ENCODE assay signal across 8 mouse cellular contexts in genomic region chr19:25315458-25315889, GRCm38 (mm10).
DNase-seq lines count a peak whose midpoint lies in the region; ATAC-seq and TF ChIP-seq lines count a peak whose summit lies in the region.

No protein-coding gene starts in this region.

- no peaks in the 10 kb centered on the region for H3K4me1 ChIP-seq in forebrain, embryonic 14.5 days (ENCODE audit: control insufficient read depth, insufficient read depth, low read length)
- H3K4me1 ChIP-seq in forebrain, embryonic 10.5 days: peaks cover 33% of the 10 kb centered on the region
- H3K4me1 ChIP-seq in spleen, adult 2 months (ENCODE audit: control insufficient read depth, insufficient read depth, insufficient read length): peaks cover 11% of the 10 kb centered on the region; the same call in 1 of the 2 replicates
- no peaks in the 10 kb centered on the region; the same call in 1 of the 2 replicates for H3K4me1 ChIP-seq in testis, adult 2 months (ENCODE audit: control insufficient read depth, insufficient read depth, low read length)

- WGBS in forebrain, embryonic 14.5 days: 68% methylated on average over 14 of the region's 14 CpGs
- WGBS in forebrain, embryonic 10.5 days: 84% methylated on average over 14 of the region's 14 CpGs
- 37% methylated on average over 14 of the region's 14 CpGs for WGBS in spleen, adult 2 months

- no peak overlapping the region for H3K27ac ChIP-seq in forebrain, embryonic 14.5 days (ENCODE audit: low read depth, low read length)
- H3K27ac ChIP-seq in forebrain, embryonic 10.5 days: no peak overlapping the region
- H3K27ac ChIP-seq in spleen, adult 2 months (ENCODE audit: insufficient read depth, low read length): no peak overlapping the region
- peak overlapping the region; percentile 80 for H3K27ac ChIP-seq in testis, adult 2 months (ENCODE audit: control insufficient read depth, insufficient read depth, low read depth, low read length)

- H3K4me2 ChIP-seq in forebrain, embryonic 14.5 days (ENCODE audit: low read length): no peak overlapping the region

- H3K27me3 ChIP-seq in forebrain, embryonic 14.5 days (replicated peaks; ENCODE audit: control insufficient read depth, insufficient read depth, low read length): no peaks in the 10 kb centered on the region
- H3K27me3 ChIP-seq in forebrain, embryonic 10.5 days (ENCODE audit: poor library complexity, severe bottlenecking): no peaks in the 10 kb centered on the region
- no peaks in the 10 kb centered on the region for H3K27me3 ChIP-seq in spleen, adult 2 months (ENCODE audit: control insufficient read depth, insufficient read depth, low read length)
- H3K27me3 ChIP-seq in testis, adult 2 months (ENCODE audit: control insufficient read depth, insufficient read depth, low read length): no peaks in the 10 kb centered on the region

- no peak for TF ChIP-seq CTCF in spleen, adult 2 months (IDR thresholded peaks at IDR 0.05; ENCODE audit: extremely low read depth, insufficient read depth, insufficient read length, insufficient replicate concordance)
- no peak for TF ChIP-seq CTCF in testis, adult 2 months (IDR thresholded peaks at IDR 0.05; ENCODE audit: control insufficient read depth, insufficient read depth, insufficient replicate concordance, low read depth, low read length)

- no peak for ATAC-seq in forebrain, embryonic 14.5 days
- ATAC-seq in megakaryocyte-erythroid progenitor cell, adult 5-6 weeks (replicated peaks; ENCODE audit: low FRiP score, low TSS enrichment, poor library complexity, severe bottlenecking): no peak

- DNase-seq in forebrain, embryonic 14.5 days (ENCODE audit: low spot score): peak; percentile 16
- DNase-seq in forebrain, embryonic 10.5 days (ENCODE audit: extremely low spot score, low spot score): no peak
- DNase-seq in spleen, adult 2 months (ENCODE audit: low read depth in 1 of 2, low spot score in 2 of 2): peak; percentile 11 to 15
- no peak for DNase-seq in spleen, adult 12 weeks (ENCODE audit: low spot score)
- peak; percentile 35 for DNase-seq in lung, postnatal 10 days
- DNase-seq in cerebellum, adult 9-11 months: no peak

- no peak for TF ChIP-seq POLR2A in spleen, adult 2 months (IDR thresholded peaks at IDR 0.05; ENCODE audit: low read depth, low read length)
- TF ChIP-seq POLR2A in testis, adult 2 months (IDR thresholded peaks at IDR 0.05; ENCODE audit: control insufficient read depth, low read depth, low read length): no peak

- H3K36me3 ChIP-seq in forebrain, embryonic 14.5 days (ENCODE audit: control insufficient read depth, insufficient read depth, low read length): no peaks in the 10 kb centered on the region
- no peaks in the 10 kb centered on the region for H3K36me3 ChIP-seq in forebrain, embryonic 10.5 days (replicated peaks)
- H3K36me3 ChIP-seq in spleen, adult 2 months (ENCODE audit: control insufficient read depth, insufficient read depth, low read length): no peaks in the 10 kb centered on the region
- H3K36me3 ChIP-seq in testis, adult 2 months (ENCODE audit: control insufficient read depth, insufficient read depth, low read length): no peaks in the 10 kb centered on the region

- no peaks in the 10 kb centered on the region for H3K9me3 ChIP-seq in forebrain, embryonic 14.5 days (replicated peaks; ENCODE audit: control insufficient read depth, low read length)
- no peaks in the 10 kb centered on the region for H3K9me3 ChIP-seq in forebrain, embryonic 10.5 days

- no peak overlapping the region for H3K9ac ChIP-seq in forebrain, embryonic 14.5 days (ENCODE audit: low read length)

- H3K4me3 ChIP-seq in forebrain, embryonic 14.5 days (ENCODE audit: low read depth, low read length): no peak overlapping the region
- no peak overlapping the region for H3K4me3 ChIP-seq in forebrain, embryonic 10.5 days
- no peak overlapping the region for H3K4me3 ChIP-seq in spleen, adult 2 months (ENCODE audit: extremely low read depth, insufficient read depth, insufficient read length)
- no peak overlapping the region for H3K4me3 ChIP-seq in testis, adult 2 months (ENCODE audit: control insufficient read depth, low read depth, low read length)

Comparison
In these comparisons a context has a peak if more than half of its experiments do, and no peak if none do; other contexts are left out.
1. DNase-seq: peak in forebrain, embryonic 14.5 days (single experiment), spleen, adult 2 months (2 of 2) and lung, postnatal 10 days (single experiment); none in forebrain, embryonic 10.5 days (single experiment), spleen, adult 12 weeks (single experiment) and cerebellum, adult 9-11 months (single experiment).